Mouse (Mus musculus): ENCODE measurements around the gene Sp6. TPM values are rescaled to one million over a fixed set of nuclear protein-coding genes. Genes with fewer than 3 reads are reported as not detected.

Sp6 gene
- not detected for total RNA-seq (2021)

- no peak for DNase-seq
Measured at GRCm38 (mm10) chr11:97013121-97013670, at the start of gene Sp6. Sp6 (plus strand) TSS chr11:97013394.

- DNase-seq: peak; percentile 94
Measured at GRCm38 (mm10) chr11:96963580-96963979, 49.6 kb upstream of the Sp6 start.

DNA sequence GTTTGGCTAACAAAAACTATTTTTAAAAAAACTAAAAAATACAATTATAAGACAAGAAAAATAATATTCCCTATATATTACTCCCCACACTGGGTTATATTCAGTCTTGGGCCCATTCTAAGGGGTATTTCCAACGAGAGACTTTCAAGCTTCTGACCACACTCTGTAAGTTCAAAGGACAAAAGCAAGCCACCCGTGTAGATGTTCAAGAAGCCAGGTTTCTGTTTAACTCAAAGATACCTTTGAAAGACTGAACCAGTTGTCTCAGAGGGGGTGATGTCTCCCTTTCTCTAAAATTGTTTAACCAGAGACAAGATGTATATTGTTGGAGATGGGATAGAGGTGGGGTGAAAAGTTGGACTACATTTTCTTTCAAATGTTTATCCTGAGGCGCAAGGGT lies 47.0 kb upstream of the Sp6 start:
- DNase-seq: no peak

- DNase-seq: no peak
Measured at GRCm38 (mm10) chr11:96966914-96967543, 46.2 kb upstream of the Sp6 start.

DNA sequence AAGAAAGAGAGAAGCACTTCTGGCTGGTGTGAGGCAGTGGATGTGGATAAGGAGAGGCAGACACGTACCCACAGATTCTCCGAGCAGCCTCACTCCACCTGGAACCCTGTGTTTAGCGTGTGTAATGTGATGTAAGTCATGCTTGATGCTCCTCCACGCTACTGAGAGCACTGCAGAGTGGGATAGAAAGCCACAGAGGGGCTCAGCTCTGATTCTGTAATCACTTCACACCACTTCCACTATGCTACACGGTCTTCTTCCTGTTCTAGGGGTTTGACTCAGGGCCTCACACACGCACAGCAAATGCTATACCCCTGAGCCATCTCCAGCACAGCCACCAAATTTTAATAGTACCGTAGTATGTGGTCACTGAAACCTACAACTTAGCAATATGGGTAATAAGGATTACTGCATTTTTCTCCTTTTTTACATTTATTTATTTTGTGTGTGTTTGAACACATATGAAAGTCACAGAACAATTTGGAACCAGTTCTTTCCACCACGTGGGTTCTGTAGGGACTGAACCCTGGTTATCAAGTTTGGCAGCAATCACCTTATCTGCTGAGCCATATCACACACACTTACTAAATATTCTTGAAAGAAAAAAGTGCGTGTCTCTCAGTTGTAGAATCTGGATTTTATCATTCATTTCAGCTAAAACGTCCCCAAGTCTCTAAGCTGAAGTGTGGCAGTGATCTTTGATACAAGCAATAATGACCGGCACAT lies 45.5 kb upstream of the Sp6 start:
- no peak for DNase-seq

- no peak for DNase-seq
Measured at GRCm38 (mm10) chr11:96968476-96968875, 44.7 kb upstream of the Sp6 start.

DNA sequence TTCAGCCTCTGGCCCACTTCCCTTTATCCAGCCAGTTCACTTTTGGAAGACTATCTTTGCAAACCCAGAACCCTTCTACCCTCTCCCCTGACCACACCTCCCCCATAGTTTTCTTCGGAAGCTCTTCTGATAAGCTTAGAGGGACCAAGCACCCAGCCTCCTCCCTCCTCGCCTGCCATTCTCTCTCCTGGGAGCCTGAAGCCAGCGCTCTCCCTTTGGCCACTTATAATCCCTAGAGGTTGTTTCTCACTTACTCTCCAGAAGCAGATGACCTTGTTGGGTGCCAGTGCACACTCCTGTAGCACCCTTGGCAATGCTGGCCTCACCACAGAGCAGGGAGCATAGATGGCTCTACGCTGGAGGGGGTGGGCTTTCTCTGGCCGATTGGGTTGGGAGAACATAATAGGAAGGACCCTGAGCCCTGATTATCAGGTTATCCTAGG lies 43.9 kb upstream of the Sp6 start:
- DNase-seq: peak; percentile 50

DNA sequence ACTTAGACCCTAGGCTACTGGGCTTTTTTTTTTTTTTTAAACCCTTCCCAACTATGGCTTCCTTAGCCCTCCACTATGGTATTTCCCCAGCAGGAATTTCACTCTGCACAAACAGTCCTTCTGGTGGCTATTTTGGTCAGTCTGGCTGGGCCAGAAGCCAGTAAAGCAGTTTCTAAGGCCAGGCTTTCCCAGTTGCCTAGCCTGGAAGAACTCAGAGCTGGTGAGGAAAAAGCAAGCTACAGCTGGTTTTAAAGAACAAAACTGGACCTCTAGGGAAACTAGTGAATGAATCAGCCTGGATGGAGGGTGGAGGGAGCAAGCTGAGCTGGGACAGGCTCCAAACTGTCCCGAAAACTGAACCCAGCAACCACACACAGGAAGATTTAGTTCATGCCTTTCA lies 43.4 kb upstream of the Sp6 start:
- peak; percentile 83 for DNase-seq

- DNase-seq: no peak
Measured at GRCm38 (mm10) chr11:96970341-96970740, 42.9 kb upstream of the Sp6 start.

- DNase-seq: no peak
Measured at GRCm38 (mm10) chr11:96972906-96973305, 40.3 kb upstream of the Sp6 start.

DNA sequence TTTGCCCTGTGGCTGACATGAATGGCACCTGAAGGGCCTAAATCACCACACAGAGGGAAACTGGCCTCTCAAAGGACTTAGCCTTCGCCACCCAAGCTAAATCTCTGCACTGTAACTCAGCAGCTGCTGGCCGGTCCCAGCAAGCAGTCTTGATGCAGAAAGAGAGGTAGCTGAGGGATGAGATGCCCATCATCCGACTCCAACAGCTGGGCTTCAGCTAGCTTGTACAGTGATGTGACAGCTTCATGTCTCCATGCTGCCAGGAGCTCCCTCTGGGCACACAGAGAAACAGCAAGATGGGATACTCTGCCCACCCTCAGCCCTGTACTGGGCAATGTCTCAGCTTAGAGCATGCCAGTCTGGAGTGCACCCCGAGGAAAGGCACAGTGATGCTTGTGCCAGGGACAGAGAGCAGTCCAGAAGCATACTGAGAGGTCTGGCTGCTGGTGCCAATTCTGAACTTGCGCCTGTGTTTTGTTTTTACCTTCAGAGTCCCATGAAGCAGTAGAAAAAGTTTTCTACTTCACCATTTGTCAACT lies 39.7 kb upstream of the Sp6 start:
- DNase-seq: no peak

DNA sequence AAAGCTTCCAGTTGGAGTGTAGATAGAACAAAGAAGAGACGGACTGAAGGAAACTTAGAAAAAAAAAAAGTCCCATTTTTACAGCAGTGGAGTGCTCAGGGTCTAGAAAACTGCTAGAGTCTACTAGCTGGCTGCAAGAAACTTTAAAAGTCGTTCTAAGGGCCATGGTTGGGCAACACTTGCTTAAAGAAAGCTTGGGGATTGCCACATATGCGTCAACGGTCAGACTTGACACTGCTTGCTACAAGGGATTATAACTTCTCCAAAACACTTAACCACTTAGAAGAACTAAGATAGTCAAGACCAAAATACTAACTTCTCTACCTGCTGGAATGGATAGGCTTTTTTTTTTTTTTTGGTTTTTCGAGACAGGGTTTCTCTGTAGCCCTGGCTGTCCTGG lies 38.4 kb upstream of the Sp6 start:
- DNase-seq: no peak

DNA sequence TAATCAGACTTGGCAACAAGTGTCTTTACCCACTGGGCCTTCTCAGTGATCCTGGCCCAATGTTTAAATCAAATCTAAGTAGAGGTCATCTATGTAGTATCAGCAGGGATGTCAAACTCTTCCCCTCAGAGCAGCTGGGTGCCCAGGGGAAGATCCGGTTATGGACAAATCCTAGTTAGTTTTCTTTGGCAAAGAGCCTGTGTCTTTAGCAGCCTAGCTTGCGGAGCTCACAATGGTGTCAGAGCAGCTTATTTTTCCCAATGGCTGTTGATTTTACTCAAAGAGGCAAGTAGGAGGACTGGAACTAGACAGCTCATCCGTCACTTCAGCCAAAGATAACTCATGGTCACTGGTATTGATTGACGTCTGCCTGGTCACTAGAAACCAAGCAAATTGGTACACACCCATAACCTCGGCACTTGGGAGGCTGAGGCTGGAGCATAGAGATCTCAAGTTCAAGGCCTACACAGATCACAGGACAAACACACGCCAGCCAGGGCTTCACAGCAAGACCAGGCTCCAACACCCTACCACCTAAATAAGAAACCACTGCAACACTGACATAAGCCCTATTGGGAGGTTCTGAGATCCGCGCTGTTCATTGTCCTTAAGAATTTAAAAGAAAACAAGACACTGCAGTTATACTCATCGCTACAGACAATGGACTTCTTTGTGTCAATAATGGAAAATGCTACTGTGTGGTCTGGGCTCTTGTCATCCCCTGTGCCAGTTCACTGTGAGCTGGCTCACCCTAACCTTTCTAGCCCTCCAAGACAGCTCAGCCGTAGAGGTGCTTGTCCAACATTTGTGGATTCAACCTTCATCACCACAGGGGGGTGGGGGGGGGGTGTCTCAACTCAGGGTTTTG lies 37.4 kb upstream of the Sp6 start:
- no peak for DNase-seq

- no peak for DNase-seq
Measured at GRCm38 (mm10) chr11:96976379-96976687, 36.9 kb upstream of the Sp6 start.

- peak; percentile 91 for DNase-seq
Measured at GRCm38 (mm10) chr11:96976911-96977591, 36.1 kb upstream of the Sp6 start.

DNA sequence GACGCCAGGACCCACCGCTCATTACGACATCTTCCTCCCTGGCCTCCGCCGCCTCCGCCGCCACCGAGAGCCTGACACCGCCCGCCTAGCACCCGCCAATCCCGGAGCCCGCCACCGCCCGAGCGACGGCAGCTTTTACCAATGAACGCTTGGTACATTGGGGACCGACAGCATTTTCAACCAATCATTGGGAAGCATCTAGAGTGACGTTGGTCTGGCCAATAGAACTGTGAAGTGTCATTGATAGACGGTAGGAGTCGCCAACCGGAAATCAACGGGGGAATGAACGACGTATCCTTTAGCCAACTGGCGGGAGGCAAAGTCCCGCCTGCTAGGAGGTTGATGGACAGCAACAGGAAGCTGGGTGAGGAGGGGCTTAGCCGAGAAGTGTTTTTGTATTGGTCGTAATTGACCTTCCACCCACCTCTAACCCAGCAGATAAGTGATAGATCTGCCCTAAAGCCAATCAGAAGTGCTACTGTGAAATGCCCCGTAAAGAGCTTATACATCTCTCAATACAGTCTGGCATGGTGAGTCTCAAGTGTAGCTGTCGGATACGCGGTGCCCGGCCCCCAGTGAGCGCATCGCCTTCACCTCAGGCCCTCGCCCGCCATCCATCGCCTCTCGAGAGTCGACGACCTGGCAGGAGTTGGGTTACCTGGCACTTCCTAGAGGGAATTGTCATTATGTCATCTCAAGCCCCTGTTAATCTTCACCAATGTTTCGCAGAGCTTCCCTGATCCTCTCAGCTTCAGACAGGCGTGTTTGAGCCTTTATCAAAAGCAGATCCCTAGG lies 35.4 kb upstream of the Sp6 start:
- peak; percentile 98 for DNase-seq

DNA sequence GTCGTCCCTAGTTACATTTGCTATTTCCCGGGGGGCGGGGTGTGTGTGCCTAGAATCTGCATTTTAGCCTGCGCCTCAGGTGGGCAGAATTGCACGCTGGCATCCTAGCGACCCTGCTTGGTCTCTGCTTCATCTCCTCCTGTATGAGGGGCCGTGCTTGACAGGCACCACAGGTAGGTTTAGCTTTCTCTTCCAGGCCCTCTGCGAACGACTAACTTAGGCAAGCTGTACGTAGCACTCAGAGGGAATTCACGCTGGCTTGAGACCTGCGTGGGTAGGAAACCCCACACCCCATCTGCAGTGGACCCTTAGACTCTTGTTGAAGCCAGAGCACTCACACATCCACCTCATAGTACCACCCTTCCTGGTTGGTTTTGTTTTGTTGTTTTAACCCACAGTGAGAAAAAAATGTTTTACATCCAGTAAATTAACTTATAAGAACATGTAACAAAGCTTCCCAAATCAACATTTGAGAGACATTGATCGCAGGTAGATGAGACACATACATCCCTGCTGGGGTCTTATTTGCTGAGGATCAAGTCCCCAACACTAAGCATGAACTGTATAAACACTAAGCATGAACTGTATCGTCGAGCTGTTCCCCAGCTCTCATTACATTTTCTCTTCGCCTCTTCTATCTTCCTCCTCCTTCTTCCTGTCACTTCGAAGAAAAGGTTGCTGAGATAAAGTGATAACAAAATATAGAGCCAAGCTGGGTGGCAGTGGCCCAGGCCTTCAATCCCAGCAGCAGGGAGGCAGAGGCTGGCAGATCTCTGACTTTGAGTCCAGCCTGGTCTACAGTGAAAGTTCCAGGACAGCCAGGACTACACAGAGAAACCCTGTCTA lies 34.6 kb upstream of the Sp6 start:
- DNase-seq: no peak

GRCm38 (mm10) chr11:96979329-96979728 lies 33.9 kb upstream of the Sp6 start:
- no peak for DNase-seq

DNA sequence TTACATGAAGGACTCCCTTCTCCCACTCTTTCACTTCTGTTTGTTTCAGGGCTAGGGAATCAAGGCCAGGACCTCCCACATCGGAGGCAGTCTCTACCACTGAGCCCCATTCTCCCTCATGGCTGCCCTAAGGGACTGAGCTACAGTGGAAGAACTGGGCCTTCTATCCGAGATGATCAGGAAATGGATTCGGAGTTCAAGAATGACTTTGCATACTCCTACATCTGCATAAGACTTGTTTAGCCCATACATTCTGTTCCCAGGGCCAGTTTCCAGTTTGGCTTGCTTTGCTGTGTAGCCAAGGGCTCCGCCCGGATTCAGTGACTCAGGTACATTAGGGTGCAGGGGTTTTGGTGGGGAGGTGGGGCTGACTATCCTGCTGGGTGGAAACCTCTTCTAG lies 33.2 kb upstream of the Sp6 start:
- DNase-seq: no peak

- DNase-seq: no peak
Measured at GRCm38 (mm10) chr11:96981461-96981860, 31.7 kb upstream of the Sp6 start.

Data from heart, postnatal 4 days (tissue).